Comparison of ENCODE assay signal across 9 mouse cellular contexts in genomic region chr3:109469465-109469864, GRCm38 (mm10).
DNase-seq lines count a peak whose midpoint lies in the region; ATAC-seq lines count a peak whose summit lies in the region.
"Had no signal": no experiment of that assay in that cellular context is flagged by ENCODE, and none has a peak within 500 bp of the region (broad histone marks: within the 10 kb centered on the region; RNA-seq: fewer than 3 reads in every experiment).

No protein-coding gene starts in this region.

- no peaks in the 10 kb centered on the region for H3K27me3 ChIP-seq in forebrain, embryonic 13.5 days
- H3K27me3 ChIP-seq: lung, embryonic 15.5 days had no signal

- no peaks in the 10 kb centered on the region for H3K4me1 ChIP-seq in forebrain, embryonic 13.5 days
- H3K4me1 ChIP-seq: lung, embryonic 15.5 days had no signal

- no peak overlapping the region for H3K9ac ChIP-seq in forebrain, embryonic 13.5 days
- H3K9ac ChIP-seq: lung, embryonic 15.5 days had no signal

- H3K36me3 ChIP-seq in forebrain, embryonic 13.5 days (ENCODE audit: poor library complexity, severe bottlenecking) = no peaks in the 10 kb centered on the region
- H3K36me3 ChIP-seq: lung, embryonic 15.5 days had no signal

- H3K4me3 ChIP-seq in forebrain, embryonic 13.5 days = no peak overlapping the region
- H3K4me3 ChIP-seq: lung, embryonic 15.5 days had no signal

- intact Hi-C loops in heart, postnatal 14 days (cut with DNase I) = loop anchor here (5.0 kb wide), 1 partner anchor 127 kb away; the partner anchor contains the start of gene Vav3

- peak; percentile 8 for DNase-seq in cerebellum, adult 11-12 months
- no peak for DNase-seq in cerebellum, postnatal 4 days (ENCODE audit: low spot score in 2 of 2)
- peak; percentile 43 for DNase-seq in right cerebral cortex, adult 18-20 months
- no peak for DNase-seq in right cerebral cortex, adult 2 months (ENCODE audit: low spot score in 2 of 2)
- peak; percentile 57 for DNase-seq in heart, postnatal 14 days
- peak; percentile 22 for DNase-seq in urinary bladder, postnatal 10 days (ENCODE audit: low spot score)
- DNase-seq in embryo, embryonic 10 days (ENCODE audit: low spot score) = no peak

- no peak overlapping the region for H3K4me2 ChIP-seq in forebrain, embryonic 13.5 days
- H3K4me2 ChIP-seq: lung, embryonic 15.5 days had no signal

- no peak overlapping the region for H3K27ac ChIP-seq in forebrain, embryonic 13.5 days
- H3K27ac ChIP-seq: lung, embryonic 15.5 days had no signal

- 60% methylated on average over 3 of the region's 3 CpGs for WGBS in forebrain, embryonic 13.5 days

- no peaks in the 10 kb centered on the region for H3K9me3 ChIP-seq in forebrain, embryonic 13.5 days (replicated peaks)
- H3K9me3 ChIP-seq: lung, embryonic 15.5 days had no signal

- no peak for ATAC-seq in forebrain, embryonic 13.5 days

Comparison
In these comparisons a context has a peak if more than half of its experiments do, and no peak if none do; other contexts are left out.
1. DNase-seq: peak in cerebellum, adult 11-12 months (single experiment), right cerebral cortex, adult 18-20 months (single experiment), heart, postnatal 14 days (2 of 2) and urinary bladder, postnatal 10 days (single experiment); none in cerebellum, postnatal 4 days (0 of 2), right cerebral cortex, adult 2 months (0 of 2) and embryo, embryonic 10 days (single experiment).